Mouse (Mus musculus): ENCODE results near the gene Spsb4.

GRCm38 (mm10) chr9:96956646-96957297 is 61.9 kb downstream of the Spsb4 start:
- TF ChIP-seq CTCF (conservative IDR thresholded peaks at IDR 0.05; ENCODE audit: low read length) (no peak), POU5F1 (IDR thresholded peaks at IDR 0.05; ENCODE audit: borderline replicate concordance, low read length) (no peak)

Measured in E14TG2a.4 (cell line).